9 mouse cellular contexts compared by ENCODE assay signal in the genomic region with DNA sequence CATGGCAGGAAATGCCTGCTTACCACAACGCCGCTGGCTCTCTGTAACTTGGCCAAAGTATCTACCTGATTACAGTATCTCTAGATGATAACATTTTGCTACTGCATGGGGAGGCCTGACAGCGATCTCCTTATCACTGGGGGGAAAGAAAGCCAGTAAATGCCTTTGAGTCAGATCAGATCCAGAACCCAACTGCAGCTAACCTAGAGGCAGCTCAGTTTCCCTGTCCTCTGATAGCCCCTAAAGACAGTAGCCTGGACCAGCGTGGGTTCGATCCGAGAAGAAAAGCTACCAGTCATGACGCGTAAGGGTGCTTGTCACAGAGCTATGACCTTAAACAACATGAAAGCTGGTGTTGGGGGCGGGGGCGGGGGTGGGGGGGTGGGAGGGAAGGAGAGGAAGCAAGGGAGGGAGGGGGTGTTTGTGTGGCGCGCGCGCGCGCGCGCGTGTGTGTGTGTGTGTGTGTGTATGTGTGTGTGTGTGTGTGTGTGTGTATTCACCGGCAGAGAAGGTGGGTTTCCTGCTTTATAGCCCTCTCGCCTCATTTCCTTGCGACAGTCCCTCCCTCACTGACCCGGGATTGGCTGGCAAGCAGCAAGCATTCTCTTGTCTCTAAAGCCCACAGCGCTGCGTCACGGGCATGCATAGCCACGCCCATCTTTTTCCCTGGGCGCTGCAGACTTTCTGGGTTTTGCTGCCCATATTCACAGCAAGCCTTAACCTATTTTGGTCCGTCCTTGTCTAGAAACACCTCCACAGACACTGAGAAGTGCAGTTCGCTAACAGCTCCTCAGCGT. TPM values are rescaled to one million over a fixed set of nuclear protein-coding genes. Genes with fewer than 3 reads are reported as not detected.
DNase-seq lines count a peak whose midpoint lies in the region; ATAC-seq and TF ChIP-seq lines count a peak whose summit lies in the region.
"Had no signal": no experiment of that assay in that cellular context is flagged by ENCODE, and none has a peak within 500 bp of the region (broad histone marks: within the 10 kb centered on the region; RNA-seq: fewer than 3 reads in every experiment).

No protein-coding gene starts in this region.

- under 1% methylated on average over 20 of the region's 31 CpGs for WGBS in heart, embryonic 12.5 days
- WGBS in kidney, embryonic 16.5 days, result 6% methylated on average over 20 of the region's 31 CpGs

- no peaks in the 10 kb centered on the region for H3K27me3 ChIP-seq in erythroblast, embryonic 14.5 days (ENCODE audit: control insufficient read depth)
- H3K27me3 ChIP-seq in heart, embryonic 12.5 days (replicated peaks), result no peaks in the 10 kb centered on the region
- no peaks in the 10 kb centered on the region for H3K27me3 ChIP-seq in kidney, embryonic 16.5 days (ENCODE audit: insufficient read depth, low read length)
- no peaks in the 10 kb centered on the region for H3K27me3 ChIP-seq in splenic B cell, adult 2 months (ENCODE audit: control insufficient read depth, insufficient read depth, low read length, poor library complexity, severe bottlenecking)
- H3K27me3 ChIP-seq: Patski had no signal

- ATAC-seq in heart, embryonic 12.5 days (ENCODE audit: insufficient number of reproducible peaks, low FRiP score), result peak; percentile 98
- ATAC-seq in kidney, embryonic 16.5 days (ENCODE audit: low FRiP score, low TSS enrichment), result peak; percentile 97
- peak; percentile 99 for ATAC-seq in monocyte, adult 5-6 weeks (replicated peaks; ENCODE audit: insufficient number of reproducible peaks, low FRiP score, low TSS enrichment, poor library complexity, severe bottlenecking)
- ATAC-seq: Patski had no signal

- H3K27ac ChIP-seq in heart, embryonic 12.5 days (ENCODE audit: poor library complexity, severe bottlenecking), result peak overlapping the region; percentile 79
- peak overlapping the region; percentile 91 for H3K27ac ChIP-seq in kidney, embryonic 16.5 days (ENCODE audit: low read length)

- H3K9me3 ChIP-seq in erythroblast, embryonic 14.5 days (ENCODE audit: control insufficient read depth, low read length), result no peaks in the 10 kb centered on the region
- H3K9me3 ChIP-seq in heart, embryonic 12.5 days (replicated peaks), result no peaks in the 10 kb centered on the region
- H3K9me3 ChIP-seq in kidney, embryonic 16.5 days (ENCODE audit: low read length), result no peaks in the 10 kb centered on the region

- H3K4me1 ChIP-seq in erythroblast, embryonic 14.5 days (ENCODE audit: control insufficient read depth), result peaks cover 22% of the 10 kb centered on the region
- H3K4me1 ChIP-seq in heart, embryonic 12.5 days (replicated peaks), result peaks cover 6% of the 10 kb centered on the region
- peaks cover 11% of the 10 kb centered on the region; the same call in 1 of the 2 replicates for H3K4me1 ChIP-seq in kidney, embryonic 16.5 days (ENCODE audit: insufficient read depth, low read length)

- no peak for TF ChIP-seq CTCF in brain, embryonic 14.5 days (IDR thresholded peaks at IDR 0.05; ENCODE audit: borderline replicate concordance, extremely low read depth, insufficient read depth, insufficient read length)

- no peak for TF ChIP-seq POLR2A in brain, embryonic 14.5 days (IDR thresholded peaks at IDR 0.05; ENCODE audit: borderline replicate concordance, extremely low read depth, insufficient read depth, insufficient read length, poor library complexity, severe bottlenecking)

- peak; percentile 78 to 81 for DNase-seq in B cell, adult 2 months
- peak; percentile 99 for DNase-seq in brain, embryonic 14.5 days (ENCODE audit: low read depth)
- peak; percentile 91 for DNase-seq in liver
- peak; percentile 94 for DNase-seq in splenic B cell, adult 2 months (ENCODE audit: low read depth, low spot score)

- peak overlapping the region; percentile 81 for H3K4me2 ChIP-seq in heart, embryonic 12.5 days
- peak overlapping the region; percentile 85 for H3K4me2 ChIP-seq in kidney, embryonic 16.5 days (replicated peaks; ENCODE audit: low read depth, low read length)

- no peaks in the 10 kb centered on the region for H3K36me3 ChIP-seq in erythroblast, embryonic 14.5 days (ENCODE audit: control insufficient read depth)
- H3K36me3 ChIP-seq in heart, embryonic 12.5 days, result no peaks in the 10 kb centered on the region
- no peaks in the 10 kb centered on the region for H3K36me3 ChIP-seq in kidney, embryonic 16.5 days (ENCODE audit: insufficient read depth, low read length)
- H3K36me3 ChIP-seq in splenic B cell, adult 2 months (ENCODE audit: control insufficient read depth, insufficient read depth, low read length, poor library complexity, severe bottlenecking), result no peaks in the 10 kb centered on the region

- H3K4me3 ChIP-seq in erythroblast, embryonic 14.5 days (replicated peaks), result peak overlapping the region; percentile 65
- H3K4me3 ChIP-seq in heart, embryonic 12.5 days, result peak overlapping the region; percentile 55
- peak overlapping the region; percentile 53 for H3K4me3 ChIP-seq in kidney, embryonic 16.5 days (ENCODE audit: low read length)

- peak overlapping the region; percentile 64 for H3K9ac ChIP-seq in heart, embryonic 12.5 days
- H3K9ac ChIP-seq in kidney, embryonic 16.5 days (replicated peaks; ENCODE audit: low read length), result peak overlapping the region; percentile 79

RNA-seq across cellular contexts. Expression of a gene that starts 18.5 kb away (rescaled TPM):
- 37.6 and 45.6 TPM in 2 replicates for polyA plus RNA-seq in brain, embryonic 14.5 days (2012; rRNA removed)
- polyA plus RNA-seq in erythroblast, embryonic 14.5 days (2012), result 1.8 and 2.7 TPM in 2 replicates
- polyA plus RNA-seq in heart, embryonic 12.5 days (2016; fragmentation: Nextera tagmentation; extraction: Ambion mirVana), result 15.5 and 20.8 TPM in 2 replicates
- polyA plus RNA-seq in kidney, embryonic 16.5 days (2015; fragmentation: Nextera tagmentation; extraction: Ambion mirVana), result 36.8 and 37.4 TPM in 2 replicates
- 5.1 to 17.3 TPM (median 9.7 TPM) in 3 replicates for total RNA-seq in monocyte, adult 5-6 weeks (2017)

RNA-seq across cellular contexts. Expression of a gene that starts 21.4 kb away (rescaled TPM):
- polyA plus RNA-seq in brain, embryonic 14.5 days (2012; rRNA removed), result 0.03 TPM in 1 of 2 replicates, not detected in the other
- polyA plus RNA-seq in erythroblast, embryonic 14.5 days (2012), result not detected in 2 replicates
- 0.12 TPM in 1 of 2 replicates, not detected in the other for polyA plus RNA-seq in heart, embryonic 12.5 days (2016; fragmentation: Nextera tagmentation; extraction: Ambion mirVana)
- polyA plus RNA-seq in kidney, embryonic 16.5 days (2015; fragmentation: Nextera tagmentation; extraction: Ambion mirVana), result 0.19 and 0.22 TPM in 2 replicates
- total RNA-seq in monocyte, adult 5-6 weeks (2017), result 0.49 TPM in 1 of 3 replicates, not detected in the others

RNA-seq across cellular contexts. Expression of a gene that starts 25.5 kb away (rescaled TPM):
- 83.8 and 88.4 TPM in 2 replicates for polyA plus RNA-seq in brain, embryonic 14.5 days (2012; rRNA removed)
- 0.62 and 1.0 TPM in 2 replicates for polyA plus RNA-seq in erythroblast, embryonic 14.5 days (2012)
- 17.7 and 19.4 TPM in 2 replicates for polyA plus RNA-seq in heart, embryonic 12.5 days (2016; fragmentation: Nextera tagmentation; extraction: Ambion mirVana)
- polyA plus RNA-seq in kidney, embryonic 16.5 days (2015; fragmentation: Nextera tagmentation; extraction: Ambion mirVana), result 31.8 and 33.1 TPM in 2 replicates
- 12.8 to 20.7 TPM (median 13.0 TPM) in 3 replicates for total RNA-seq in monocyte, adult 5-6 weeks (2017)

RNA-seq across cellular contexts. Expression of a gene that starts 52.0 kb away (rescaled TPM):
- 40.2 and 40.9 TPM in 2 replicates for polyA plus RNA-seq in brain, embryonic 14.5 days (2012; rRNA removed)
- 0.01 TPM in 1 of 2 replicates, not detected in the other for polyA plus RNA-seq in erythroblast, embryonic 14.5 days (2012)
- 12.0 and 12.1 TPM in 2 replicates for polyA plus RNA-seq in heart, embryonic 12.5 days (2016; fragmentation: Nextera tagmentation; extraction: Ambion mirVana)
- 15.3 and 16.4 TPM in 2 replicates for polyA plus RNA-seq in kidney, embryonic 16.5 days (2015; fragmentation: Nextera tagmentation; extraction: Ambion mirVana)
- total RNA-seq in monocyte, adult 5-6 weeks (2017), result 3.4 to 4.2 TPM (median 3.6 TPM) in 3 replicates

Comparison
In these comparisons a context has a peak if more than half of its experiments do, and no peak if none do; other contexts are left out.
1. Peak in every context shown above with its lines: DNase-seq, ATAC-seq, H3K4me3 ChIP-seq and H3K27ac ChIP-seq.